Mouse (Mus musculus) limb, embryonic 13.5 days (tissue): ENCODE data around the gene Vsig10. TPM values are rescaled to one million over a fixed set of nuclear protein-coding genes. Genes with fewer than 3 reads are reported as not detected.
A peak's percentile ranks its signal among the peaks of the same experiment; 100 is the strongest.
"Not testable (repeated sequence)": the region's sequence is repeated elsewhere in the genome, so short reads cannot be mapped to it uniquely, and the experiment has no call there.

Source experiments
- ATAC-seq: fragments of 200-750 bp; cut with Nextera tagmentation; 2 replicates; pipeline ENCODE4 v1.8.0; 2017; ENCODE audit warnings: low read depth, moderate number of reproducible peaks, moderate TSS enrichment; ENCODE audit not compliant: low FRiP score
- H3K27ac ChIP-seq: fragments of 300-500 bp; sonication (generic); 2 replicates; pipeline ENCODE4 v1.5.1; 2015; ENCODE audit warnings: inconsistent platforms, mild to moderate bottlenecking, moderate library complexity
- H3K27me3 ChIP-seq: fragments of 300-500 bp; sonication (generic); 2 replicates; pipeline ENCODE4 v1.6.1; 2015; ENCODE audit warnings: mild to moderate bottlenecking, inconsistent platforms
- H3K36me3 ChIP-seq: fragments of 300-500 bp; sonication (generic); 2 replicates; pipeline ENCODE4 v1.6.1; 2015; ENCODE audit warnings: inconsistent platforms, mild to moderate bottlenecking, moderate library complexity
- H3K4me1 ChIP-seq: fragments of 300-500 bp; sonication (generic); 2 replicates; pipeline ENCODE4 v1.6.1; 2015; ENCODE audit warnings: inconsistent platforms
- H3K4me2 ChIP-seq: fragments of 300-500 bp; sonication (generic); replicated peaks from 2 replicates; pipeline ENCODE4 v1.6.1; 2015; ENCODE audit warnings: inconsistent platforms, mild to moderate bottlenecking, moderate library complexity
- H3K4me3 ChIP-seq: fragments of 300-500 bp; sonication (generic); 2 replicates; pipeline ENCODE4 v1.5.1; 2015; ENCODE audit warnings: moderate library complexity, mild to moderate bottlenecking, inconsistent platforms
- H3K9ac ChIP-seq: fragments of 300-500 bp; sonication (generic); 2 replicates; pipeline ENCODE4 v1.6.1; 2015; ENCODE audit warnings: mild to moderate bottlenecking, inconsistent platforms
- H3K9me3 ChIP-seq: fragments of 300-500 bp; sonication (generic); 2 replicates; pipeline ENCODE4 v1.6.1; 2016; ENCODE audit warnings: inconsistent platforms
- WGBS: fragments of 180-500 bp; shearing (Covaris S2); methylation state at CpG from one replicate; pipeline ENCODE4 v1.1.7; 2015; 5-methylcytosine and 5-hydroxymethylcytosine counted together
- polyA plus RNA-seq: library from polyadenylated mRNA; unstranded; fragments of >200 nt; fragmentation: Nextera tagmentation; extraction: Ambion mirVana; gene quantifications from 2 replicates; pipeline ENCODE4 v1.2.1, GENCODE M21; 2015

Gene Vsig10
- polyA plus RNA-seq, 1 experiment from 2014 or later, result 7.6 TPM

GRCm38 (mm10) chr5:117344496-117344895 is 25.6 kb downstream of the Vsig10 start:
- not testable (repeated sequence) for H3K9me3 ChIP-seq, H3K27me3 ChIP-seq, H3K9ac ChIP-seq, ATAC-seq, H3K27ac ChIP-seq, H3K36me3 ChIP-seq, H3K4me3 ChIP-seq, H3K4me2 ChIP-seq, H3K4me1 ChIP-seq
- 90% methylated on average over 5 of the region's 5 CpGs for WGBS

GRCm38 (mm10) chr5:117345432-117345976 is 26.6 kb downstream of the Vsig10 start:
- Histone ChIP-seq H3K27me3 (no peaks in the 10 kb centered on the region), H3K36me3 (peaks cover 9% of the 10 kb centered on the region; the same call in 1 of the 2 replicates), H3K4me2 (no peak overlapping the region), H3K4me3 (no peak overlapping the region), H3K9me3 (no peaks in the 10 kb centered on the region), H3K27ac (no peak overlapping the region), H3K4me1 (no peaks in the 10 kb centered on the region), H3K9ac (no peak overlapping the region)
- no peak for ATAC-seq
- 70% methylated on average over 5 of the region's 5 CpGs for WGBS

- ATAC-seq, result no peak
- no peak overlapping the region for H3K4me2 ChIP-seq
- WGBS, result 49% methylated on average over 3 of the region's 3 CpGs
- peaks cover 9% of the 10 kb centered on the region; the same call in 1 of the 2 replicates for H3K36me3 ChIP-seq
- no peaks in the 10 kb centered on the region for H3K27me3 ChIP-seq
- no peak overlapping the region for H3K27ac ChIP-seq
- H3K4me1 ChIP-seq, result no peaks in the 10 kb centered on the region
- no peaks in the 10 kb centered on the region for H3K9me3 ChIP-seq
- H3K4me3 ChIP-seq, result no peak overlapping the region
- no peak overlapping the region for H3K9ac ChIP-seq
Observed at GRCm38 (mm10) chr5:117346281-117346680, 27.4 kb downstream of the Vsig10 start.

GRCm38 (mm10) chr5:117347011-117347410 is 28.1 kb downstream of the Vsig10 start:
- H3K36me3 ChIP-seq, result peaks cover 9% of the 10 kb centered on the region; the same call in 1 of the 2 replicates
- no peak overlapping the region for H3K9ac ChIP-seq

GRCm38 (mm10) chr5:117347838-117348237 is 29.0 kb downstream of the Vsig10 start:
- WGBS, result 95% methylated on average over 2 of the region's 2 CpGs
- no peaks in the 10 kb centered on the region for H3K4me1 ChIP-seq
- H3K4me3 ChIP-seq, result no peak overlapping the region
- H3K9me3 ChIP-seq, result no peaks in the 10 kb centered on the region
- no peak overlapping the region for H3K27ac ChIP-seq
- no peak overlapping the region for H3K4me2 ChIP-seq
- no peak overlapping the region for H3K9ac ChIP-seq
- H3K36me3 ChIP-seq, result peaks cover 9% of the 10 kb centered on the region; the same call in 1 of the 2 replicates
- no peak for ATAC-seq
- no peaks in the 10 kb centered on the region for H3K27me3 ChIP-seq

More at GRCm38 (mm10) chr5:117347011-117347410, 28.1 kb downstream of the Vsig10 start:
- Histone ChIP-seq H3K9me3 (no peaks in the 10 kb centered on the region), H3K4me3 (no peak overlapping the region), H3K27ac (no peak overlapping the region), H3K4me2 (no peak overlapping the region), H3K4me1 (no peaks in the 10 kb centered on the region), H3K27me3 (no peaks in the 10 kb centered on the region)
- 72% methylated on average over 5 of the region's 5 CpGs for WGBS
- ATAC-seq, result no peak

- Histone ChIP-seq H3K27ac (no peak overlapping the region), H3K9me3 (no peaks in the 10 kb centered on the region), H3K4me2 (no peak overlapping the region), H3K9ac (no peak overlapping the region), H3K4me1 (no peaks in the 10 kb centered on the region), H3K27me3 (no peaks in the 10 kb centered on the region), H3K36me3 (peaks cover 9% of the 10 kb centered on the region; the same call in 1 of the 2 replicates), H3K4me3 (no peak overlapping the region)
- no peak for ATAC-seq
- WGBS, result 33% methylated on average over 19 of the region's 19 CpGs
Observed at GRCm38 (mm10) chr5:117348279-117348678, 29.4 kb downstream of the Vsig10 start.

- Histone ChIP-seq H3K4me2 (no peak overlapping the region), H3K4me1 (peaks cover 24% of the 10 kb centered on the region), H3K9me3 (no peaks in the 10 kb centered on the region), H3K36me3 (no peaks in the 10 kb centered on the region), H3K4me3 (no peak overlapping the region), H3K27ac (no peak overlapping the region), H3K27me3 (no peaks in the 10 kb centered on the region), H3K9ac (no peak overlapping the region)
- no peak for ATAC-seq
- 64% methylated on average over 8 of the region's 8 CpGs for WGBS
Observed at GRCm38 (mm10) chr5:117354121-117354520, 35.2 kb downstream of the Vsig10 start.

GRCm38 (mm10) chr5:117355648-117356303 is 36.9 kb downstream of the Vsig10 start:
- Histone ChIP-seq H3K4me3 (peak overlapping the region; percentile 94), H3K9me3 (no peaks in the 10 kb centered on the region), H3K27ac (no peak overlapping the region), H3K4me1 (peaks cover 40% of the 10 kb centered on the region), H3K4me2 (peak overlapping the region; percentile 90), H3K9ac (peak overlapping the region; percentile 95), H3K27me3 (no peaks in the 10 kb centered on the region), H3K36me3 (no peaks in the 10 kb centered on the region)
- no peak for ATAC-seq
- 52% methylated on average over 14 of the region's 14 CpGs for WGBS

- peaks cover 44% of the 10 kb centered on the region for H3K4me1 ChIP-seq
Observed at GRCm38 (mm10) chr5:117356365-117357128, 37.7 kb downstream of the Vsig10 start.

GRCm38 (mm10) chr5:117357129-117357477 is 38.2 kb downstream of the Vsig10 start, which contains the start of gene Wsb2:
Wsb2 (plus strand) TSS chr5:117357304.
- peak within 1 kb of the TSS; percentile 90 for H3K4me2 ChIP-seq
- no peaks in the 10 kb centered on the region for H3K9me3 ChIP-seq
- H3K27ac ChIP-seq, result peak within 1 kb of the TSS; percentile 81
- H3K9ac ChIP-seq, result peak within 1 kb of the TSS; percentile 95
- peaks cover 44% of the 10 kb centered on the region for H3K4me1 ChIP-seq
- no peaks in the 10 kb centered on the region for H3K36me3 ChIP-seq
- H3K4me3 ChIP-seq, result peak within 1 kb of the TSS; percentile 94
- peak; percentile 87 for ATAC-seq
- 0% methylated on average over 28 of the region's 54 CpGs for WGBS
- no peaks in the 10 kb centered on the region for H3K27me3 ChIP-seq

More at GRCm38 (mm10) chr5:117356365-117357128, 37.7 kb downstream of the Vsig10 start:
- Histone ChIP-seq H3K27me3 (no peaks in the 10 kb centered on the region), H3K4me3 (peak overlapping the region; percentile 94), H3K36me3 (no peaks in the 10 kb centered on the region), H3K27ac (peak overlapping the region; percentile 81), H3K9me3 (no peaks in the 10 kb centered on the region), H3K4me2 (peak overlapping the region; percentile 90), H3K9ac (peak overlapping the region; percentile 95)
- 2% methylated on average over 21 of the region's 24 CpGs for WGBS
- ATAC-seq, result peak; percentile 58

DNA sequence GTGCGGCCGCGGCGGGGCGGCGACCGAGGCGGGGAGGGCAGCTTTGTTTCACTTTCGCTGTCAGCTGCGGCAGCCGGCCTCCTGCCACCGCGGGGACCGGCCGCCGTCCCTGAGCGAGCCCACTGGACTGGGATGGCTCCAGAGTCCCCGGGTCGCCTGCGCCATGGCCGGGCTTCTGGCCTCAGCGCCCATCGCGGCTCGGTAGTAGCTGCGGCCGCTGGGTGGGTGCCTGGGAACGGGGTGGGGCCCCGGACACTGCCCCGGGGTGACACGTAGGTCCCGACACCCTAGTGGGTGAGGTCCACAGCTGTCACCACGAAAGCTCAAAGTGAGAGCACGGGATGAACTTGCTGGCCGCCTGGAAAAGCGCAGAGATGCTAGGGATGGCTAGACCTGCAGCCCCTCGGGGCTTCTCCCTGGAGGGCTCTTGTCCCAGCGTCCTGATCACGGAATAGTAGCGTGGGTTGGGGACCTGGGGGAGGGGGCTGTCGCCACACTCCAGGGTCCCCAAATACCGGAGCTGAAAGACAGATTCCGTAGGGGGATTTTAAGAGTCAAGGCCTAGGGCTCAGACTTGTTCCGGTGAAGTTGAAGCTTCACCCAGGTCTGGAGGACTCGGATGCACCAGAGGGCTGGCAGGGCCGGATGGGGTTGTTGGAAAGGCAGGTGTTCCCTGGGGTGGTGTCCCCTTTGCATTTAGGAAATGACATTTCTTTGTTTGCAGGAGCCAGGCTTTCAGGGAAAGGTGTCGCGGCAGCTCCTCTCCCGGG is 38.8 kb downstream of the Vsig10 start:
- H3K27ac ChIP-seq, result peak overlapping the region; percentile 81
- ATAC-seq, result peak; percentile 31; the same call in 1 of the 2 replicates
- H3K9me3 ChIP-seq, result no peaks in the 10 kb centered on the region
- H3K4me3 ChIP-seq, result peak overlapping the region; percentile 94
- peak overlapping the region; percentile 90 for H3K4me2 ChIP-seq
- no peaks in the 10 kb centered on the region for H3K27me3 ChIP-seq
- peak overlapping the region; percentile 95 for H3K9ac ChIP-seq
- H3K4me1 ChIP-seq, result peaks cover 44% of the 10 kb centered on the region
- 1% methylated on average over 49 of the region's 49 CpGs for WGBS
- H3K36me3 ChIP-seq, result no peaks in the 10 kb centered on the region
